Mouse (Mus musculus) cortical plate, adult 2 months (tissue): Measurements from ENCODE around the gene Gsk3a.

Experiments used
- CTCF ChIP-seq: fragments of 200-500 bp; IDR thresholded peaks from 2 replicates; pipeline ENCODE4 v1.5.1; 2011; ENCODE audit warnings: mild to moderate bottlenecking, control low read depth, low read length; ENCODE audit not compliant: insufficient read depth; ENCODE audit errors: extremely low read depth
- POLR2A ChIP-seq: fragments of 200-500 bp; IDR thresholded peaks from 2 replicates; pipeline ENCODE4 v1.6.1; 2011; ENCODE audit warnings: mild to moderate bottlenecking, low read length, control low read depth; ENCODE audit not compliant: insufficient read depth; ENCODE audit errors: extremely low read depth

GRCm38 (mm10) chr7:25286989-25287388, 49.3 kb upstream of the Gsk3a start:
- no peak for TF ChIP-seq CTCF
- no peak for TF ChIP-seq POLR2A
